Mouse (Mus musculus) erythroblast, embryonic 14.5 days (primary cell): ENCODE measurements at regions not wholly inside any gene's neighbourhood (a gene's known extent, or its start where the extent isn't known, plus 50 kb on each side); places are given as distances from the start of the nearest gene placed in this dataset.

Experiments
- GATA1 ChIP-seq: IDR thresholded peaks from 2 replicates; pipeline ENCODE4 v1.6.1; 2012; ENCODE audit warnings: low read length, inconsistent platforms, mixed read lengths
- TAL1 ChIP-seq: IDR thresholded peaks from 3 replicates; pipeline ENCODE4 v1.6.1; 2012; ENCODE audit warnings: low read length, inconsistent platforms, mixed read lengths

DNA sequence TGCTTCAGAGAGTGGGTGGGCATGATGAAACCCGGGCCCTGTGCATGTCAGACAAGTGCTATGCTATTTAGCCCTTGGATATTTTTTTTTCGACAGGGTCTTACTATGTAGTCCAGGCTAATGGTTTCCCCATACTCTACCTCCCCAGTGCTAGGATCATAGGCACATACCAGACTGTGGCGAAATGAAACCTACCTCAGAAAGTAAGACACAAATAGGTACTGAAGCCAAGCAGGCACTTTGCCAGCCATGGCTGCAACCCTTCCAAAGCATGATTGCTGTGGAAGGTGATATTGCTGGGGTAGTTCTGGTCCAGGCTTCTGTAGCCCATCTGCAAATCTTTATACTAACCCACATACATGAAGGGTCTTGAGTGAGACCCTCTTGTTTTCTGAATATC lies 259.1 kb upstream of the Zmiz1 start:
- no peak for TF ChIP-seq GATA1
- TF ChIP-seq TAL1, result no peak
